Mouse (Mus musculus) heart, embryonic 12.5 days (tissue): ENCODE results near the gene Btbd10. TPM values are rescaled to one million over a fixed set of nuclear protein-coding genes. Genes with fewer than 3 reads are reported as not detected.

ENCODE experiments used
- ATAC-seq: fragments of 200-750 bp; cut with Nextera tagmentation; 2 replicates; pipeline ENCODE4 v1.8.0; 2017; ENCODE audit warnings: moderate TSS enrichment, moderate library complexity; ENCODE audit not compliant: insufficient number of reproducible peaks, low FRiP score
- H3K27ac ChIP-seq: fragments of 300-500 bp; sonication (generic); 2 replicates; pipeline ENCODE4 v1.5.1; 2016; ENCODE audit warnings: mild to moderate bottlenecking, moderate library complexity; ENCODE audit not compliant: poor library complexity, severe bottlenecking
- H3K27me3 ChIP-seq: fragments of 300-500 bp; sonication (generic); replicated peaks from 2 replicates; pipeline ENCODE4 v1.6.1; 2016; ENCODE audit warnings: mild to moderate bottlenecking, moderate library complexity
- H3K36me3 ChIP-seq: fragments of 300-500 bp; sonication (generic); 2 replicates; pipeline ENCODE4 v1.6.1; 2016; ENCODE audit warnings: mild to moderate bottlenecking, moderate library complexity
- H3K4me1 ChIP-seq: fragments of 300-500 bp; sonication (generic); replicated peaks from 2 replicates; pipeline ENCODE4 v1.6.1; 2016; ENCODE audit warnings: mild to moderate bottlenecking
- H3K4me2 ChIP-seq: fragments of 300-500 bp; sonication (generic); 2 replicates; pipeline ENCODE4 v1.6.1; 2016; ENCODE audit warnings: mild to moderate bottlenecking, moderate library complexity
- H3K4me3 ChIP-seq: fragments of 300-500 bp; sonication (generic); 2 replicates; pipeline ENCODE4 v1.5.1; 2016; ENCODE audit warnings: mild to moderate bottlenecking
- H3K9ac ChIP-seq: fragments of 300-500 bp; sonication (generic); 2 replicates; pipeline ENCODE4 v1.6.1; 2016; ENCODE audit warnings: mild to moderate bottlenecking, moderate library complexity
- H3K9me3 ChIP-seq: fragments of 300-500 bp; sonication (generic); replicated peaks from 2 replicates; pipeline ENCODE4 v1.6.1; 2016; ENCODE audit warnings: mild to moderate bottlenecking, moderate library complexity
- WGBS: fragments of 180-500 bp; shearing (Covaris S2); methylation state at CpG from one replicate; pipeline ENCODE4 v1.1.7; 2016; 5-methylcytosine and 5-hydroxymethylcytosine counted together
- polyA plus RNA-seq: library from polyadenylated mRNA; unstranded; fragments of >200 nt; fragmentation: Nextera tagmentation; extraction: Ambion mirVana; gene quantifications from 2 replicates; pipeline ENCODE4 v1.2.1, GENCODE M21; 2016

Btbd10 gene
- polyA plus RNA-seq, 1 experiment from 2014 or later, result 24.0 TPM

- H3K4me1 ChIP-seq, result peaks cover 28% of the 10 kb centered on the region
- H3K4me3 ChIP-seq, result no peak overlapping the region
- no peaks in the 10 kb centered on the region for H3K36me3 ChIP-seq
- ATAC-seq, result no peak
- H3K27me3 ChIP-seq, result no peaks in the 10 kb centered on the region
- no peaks in the 10 kb centered on the region for H3K9me3 ChIP-seq
- H3K27ac ChIP-seq, result no peak overlapping the region
- no peak overlapping the region for H3K4me2 ChIP-seq
- 68% methylated on average over 10 of the region's 10 CpGs for WGBS
- no peak overlapping the region for H3K9ac ChIP-seq
Observed at GRCm38 (mm10) chr7:113270551-113270950, 98.6 kb downstream of the Btbd10 start.

DNA sequence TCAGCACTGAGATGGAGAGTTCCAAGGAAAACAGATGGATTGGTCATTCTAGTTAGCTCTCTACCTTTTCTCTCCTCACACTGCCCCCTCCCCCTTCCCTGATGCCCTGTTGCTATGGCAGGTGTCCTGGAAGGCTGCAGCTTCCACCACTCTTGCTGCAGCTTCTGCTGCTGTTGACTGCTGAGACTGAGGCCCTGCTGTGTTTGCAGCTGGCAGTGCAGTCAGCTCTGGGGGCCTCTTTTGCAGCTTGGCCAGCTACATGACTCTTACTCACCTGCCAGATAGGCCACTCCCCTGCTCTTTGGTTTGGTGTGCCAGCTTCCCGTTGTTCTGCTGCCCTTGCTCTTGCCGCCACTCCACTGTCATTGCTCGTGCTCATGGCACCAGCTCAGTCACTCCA is 99.3 kb downstream of the Btbd10 start:
- no peak for ATAC-seq
- Histone ChIP-seq H3K4me1 (peaks cover 28% of the 10 kb centered on the region), H3K9me3 (no peaks in the 10 kb centered on the region), H3K27me3 (no peaks in the 10 kb centered on the region), H3K9ac (no peak overlapping the region), H3K4me2 (no peak overlapping the region), H3K4me3 (no peak overlapping the region), H3K27ac (no peak overlapping the region), H3K36me3 (no peaks in the 10 kb centered on the region)
- 59% methylated on average over 3 of the region's 3 CpGs for WGBS

GRCm38 (mm10) chr7:113269081-113269480 is 100.1 kb downstream of the Btbd10 start:
- Histone ChIP-seq H3K27ac (no peak overlapping the region), H3K4me2 (no peak overlapping the region), H3K4me3 (no peak overlapping the region), H3K4me1 (peaks cover 30% of the 10 kb centered on the region), H3K27me3 (no peaks in the 10 kb centered on the region), H3K9ac (no peak overlapping the region), H3K9me3 (no peaks in the 10 kb centered on the region), H3K36me3 (no peaks in the 10 kb centered on the region)
- ATAC-seq, result no peak

GRCm38 (mm10) chr7:113268287-113268686 is 100.9 kb downstream of the Btbd10 start:
- H3K36me3 ChIP-seq, result no peaks in the 10 kb centered on the region
- H3K9ac ChIP-seq, result no peak overlapping the region
- no peak overlapping the region for H3K4me3 ChIP-seq
- WGBS, result 72% methylated on average over 9 of the region's 9 CpGs
- no peaks in the 10 kb centered on the region for H3K9me3 ChIP-seq
- no peaks in the 10 kb centered on the region for H3K27me3 ChIP-seq
- H3K4me1 ChIP-seq, result peaks cover 34% of the 10 kb centered on the region
- ATAC-seq, result no peak
- no peak overlapping the region for H3K27ac ChIP-seq
- H3K4me2 ChIP-seq, result no peak overlapping the region

Other genes starting within 250 kb of the Btbd10 start
- 6.8 and 8.5 TPM in 2 replicates for gene Arntl, start 161.9 kb downstream of the Btbd10 start, polyA plus RNA-seq
- not detected in 2 replicates for gene Pth, start 19.2 kb upstream of the Btbd10 start, polyA plus RNA-seq
- gene Far1, start 144.4 kb upstream of the Btbd10 start, polyA plus RNA-seq, result 71.7 TPM in 2 replicates